Mouse (Mus musculus): ENCODE measurements around the gene Teddm1a.
"Not testable (repeated sequence)": the region's sequence is repeated elsewhere in the genome, so short reads cannot be mapped to it uniquely, and the experiment has no call there.

Teddm1a gene

GRCm38 (mm10) chr1:153891442-153891841 is at the start of gene Teddm1a:
TSS of gene Teddm1a (plus strand) at chr1:153891742.
- no peak for DNase-seq

- DNase-seq = no peak
These were observed 49.3 kb upstream of the Teddm1a start for GRCm38 (mm10) chr1:153842121-153842740.

DNA sequence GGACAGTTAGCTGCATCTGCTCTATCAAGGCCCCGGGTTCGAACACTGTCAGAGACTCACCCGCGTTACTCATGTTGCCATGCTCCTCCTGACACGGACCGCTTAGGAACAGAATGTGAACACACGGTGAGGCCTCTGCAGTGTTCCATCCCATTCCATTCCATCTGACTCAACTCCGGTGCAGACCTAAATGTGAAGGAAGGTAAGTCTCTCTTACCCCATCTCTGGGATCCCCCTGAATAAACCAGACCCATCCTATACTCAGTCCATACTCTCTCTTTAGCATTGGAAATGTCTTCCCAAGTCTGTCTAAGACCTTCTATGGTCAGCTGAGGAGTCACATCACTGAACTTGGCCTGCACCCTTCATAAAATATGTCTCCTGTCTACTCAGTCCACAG is 47.5 kb upstream of the Teddm1a start, which contains the start of gene Rgsl1:
Gene Rgsl1 (minus strand): TSS at position 101 of the 400 bp plus-strand sequence.
- no peak for DNase-seq

- DNase-seq = no peak
These were observed 45.1 kb upstream of the Teddm1a start for GRCm38 (mm10) chr1:153846420-153846819.

DNA sequence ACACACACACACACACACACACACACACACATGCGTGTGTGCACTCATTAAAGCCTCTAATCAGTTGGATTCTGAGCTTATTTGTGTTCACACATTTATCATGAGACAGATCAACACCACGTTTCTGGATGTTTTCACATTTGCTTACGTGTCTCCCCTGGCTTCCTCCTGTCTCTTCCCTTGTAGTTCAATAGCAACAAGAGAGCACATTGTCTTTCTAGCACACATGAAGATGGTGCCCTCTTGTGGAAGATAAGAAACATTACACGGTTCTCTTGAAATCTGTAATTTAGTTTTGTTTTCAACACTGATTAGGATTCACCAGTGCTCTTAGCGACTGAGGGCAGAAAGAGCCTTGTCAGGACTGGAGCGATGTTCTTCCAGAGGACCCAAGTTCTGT is 44.7 kb upstream of the Teddm1a start:
- DNase-seq = peak; percentile 3 to 9

- not testable (repeated sequence) for DNase-seq
These were observed 38.8 kb upstream of the Teddm1a start for GRCm38 (mm10) chr1:153852696-153853095.

GRCm38 (mm10) chr1:153855946-153856345 is 35.6 kb upstream of the Teddm1a start:
- no peak for DNase-seq

DNA sequence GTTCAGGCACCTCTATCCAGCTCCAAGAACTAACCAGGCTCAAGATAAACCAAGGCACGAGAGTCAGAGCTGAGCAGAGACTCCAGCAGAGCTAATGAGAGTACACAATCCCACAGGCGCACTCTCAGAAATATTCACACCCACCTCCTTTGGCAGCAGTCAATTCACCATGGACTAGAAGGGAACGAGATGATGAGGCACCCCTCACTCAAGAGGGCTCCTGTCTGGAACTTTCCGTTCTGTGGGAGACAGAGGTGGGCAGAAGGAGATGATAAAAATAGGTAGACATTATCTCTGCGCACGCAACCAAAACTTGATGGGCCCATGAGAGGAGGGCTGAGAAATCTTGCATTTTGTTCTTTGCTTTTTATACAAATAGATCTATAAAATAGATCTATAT is 17.5 kb upstream of the Teddm1a start, which contains the start of gene Teddm1b:
Gene Teddm1b (plus strand): TSS at position 301 of the 400 bp plus-strand sequence.
- no peak for DNase-seq

DNA sequence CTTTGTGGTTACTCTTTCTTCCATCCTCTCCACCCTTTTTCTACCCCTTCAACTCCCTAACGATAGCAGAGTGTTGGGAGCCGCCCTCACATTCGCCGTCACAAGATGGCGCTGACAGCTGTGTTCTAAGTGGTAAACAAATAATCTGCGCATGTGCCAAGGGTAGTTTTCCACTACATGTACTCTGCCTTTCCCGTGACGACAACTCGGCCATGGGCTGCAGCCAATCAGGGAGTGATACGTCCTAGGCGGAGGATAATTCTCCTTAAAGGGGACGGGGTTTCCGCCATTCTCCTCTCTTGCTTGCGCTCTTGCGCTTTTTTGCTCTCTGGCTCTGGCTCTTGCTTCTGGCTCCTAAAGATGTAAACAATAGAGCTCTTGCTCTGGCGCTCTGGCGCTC is 11.2 kb upstream of the Teddm1a start:
- not testable (repeated sequence) for DNase-seq

- DNase-seq = no peak
These were observed 5.4 kb upstream of the Teddm1a start for GRCm38 (mm10) chr1:153886024-153886633.

GRCm38 (mm10) chr1:153890121-153890520 is 1.4 kb upstream of the Teddm1a start:
- no peak for DNase-seq

GRCm38 (mm10) chr1:153893746-153894145 is 2.2 kb downstream of the Teddm1a start:
- DNase-seq = no peak

- DNase-seq = no peak
These were observed 2.8 kb downstream of the Teddm1a start for GRCm38 (mm10) chr1:153894201-153894893.

- DNase-seq = peak; percentile 79 to 81
These were observed 3.4 kb downstream of the Teddm1a start for GRCm38 (mm10) chr1:153894979-153895378.

DNA sequence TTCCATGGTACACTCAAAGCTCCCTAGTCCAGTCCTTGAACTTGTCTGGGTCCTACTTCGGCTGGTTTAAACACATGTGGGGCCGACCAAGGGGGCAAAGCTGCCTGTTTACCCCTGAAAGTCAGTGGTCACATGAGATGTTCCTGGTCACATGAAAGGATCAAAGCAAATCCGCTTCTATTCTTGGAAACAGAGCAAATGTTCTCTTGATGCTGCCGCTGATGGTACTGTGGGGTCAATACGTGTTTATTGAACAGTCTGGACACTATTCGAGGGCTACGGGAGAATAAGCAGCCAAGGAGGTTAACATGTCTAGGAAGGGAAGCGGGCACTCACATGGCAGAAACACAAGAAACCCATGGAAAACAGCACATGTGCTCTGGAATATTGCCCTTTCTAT is 5.7 kb downstream of the Teddm1a start:
- DNase-seq = no peak

GRCm38 (mm10) chr1:153898989-153899730 is 7.6 kb downstream of the Teddm1a start:
- DNase-seq = no peak

DNA sequence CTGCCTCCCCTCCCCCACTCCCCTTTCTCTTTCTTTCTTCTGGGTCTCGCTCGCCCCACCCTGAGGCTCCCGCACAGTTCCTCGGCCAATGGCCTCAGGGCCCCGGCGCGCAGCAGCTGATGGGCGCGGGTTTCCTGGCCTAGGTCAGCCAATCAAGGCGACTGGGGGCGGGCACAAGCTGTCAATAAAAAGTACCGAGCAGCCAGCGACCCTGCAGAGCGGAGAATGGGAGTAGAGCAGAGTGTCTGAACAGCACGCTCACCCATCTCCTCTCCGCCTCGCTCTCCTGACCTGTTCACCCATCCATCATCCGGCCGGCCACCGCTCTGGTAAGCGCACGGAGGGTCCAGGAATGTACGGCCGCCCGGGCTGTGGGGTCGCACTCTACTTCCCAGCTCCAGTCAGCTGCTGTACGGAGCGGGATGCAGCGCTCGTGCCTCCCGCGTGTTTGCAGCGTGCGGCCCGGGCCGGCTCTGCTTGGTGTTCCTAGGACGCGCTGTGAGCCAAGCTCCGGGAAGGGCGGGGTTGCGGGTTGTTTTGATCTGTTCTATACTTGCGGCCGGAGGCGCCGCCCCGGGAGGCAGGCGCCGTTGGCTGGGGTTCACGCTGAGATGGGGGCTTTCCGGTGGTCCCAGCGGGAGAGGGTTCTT is 8.3 kb downstream of the Teddm1a start, which contains the start of the genes Glul and Teddm2:
Gene Glul (plus strand): TSS at position 214 of the 650 bp plus-strand sequence.
Gene Teddm2 (minus strand): TSS at position 498 of the 650 bp plus-strand sequence.
- peak; percentile 94 to 96 for DNase-seq

- DNase-seq = peak; percentile 51 to 57
These were observed 8.8 kb downstream of the Teddm1a start for GRCm38 (mm10) chr1:153900381-153900780.

GRCm38 (mm10) chr1:153900860-153901730 is 9.6 kb downstream of the Teddm1a start:
- peak; percentile 38 to 48 for DNase-seq

DNA sequence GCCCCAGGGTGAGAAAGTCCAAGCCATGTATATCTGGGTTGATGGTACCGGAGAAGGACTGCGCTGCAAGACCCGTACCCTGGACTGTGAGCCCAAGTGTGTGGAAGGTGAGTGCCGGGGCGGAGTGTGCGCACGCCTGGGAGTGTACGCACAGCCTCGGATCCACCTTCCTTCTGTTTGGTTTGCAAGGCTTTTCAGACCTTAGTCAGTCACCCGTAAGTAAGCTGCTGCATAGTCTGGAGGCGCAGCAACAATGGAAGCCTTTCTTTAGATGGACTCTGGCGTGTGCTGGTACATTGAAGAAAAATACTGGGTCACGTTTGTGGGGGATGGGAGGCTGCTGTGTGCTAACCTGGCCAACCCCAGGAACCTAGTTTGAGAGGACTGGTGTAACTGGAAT is 11.5 kb downstream of the Teddm1a start:
- no peak for DNase-seq

- DNase-seq = no peak
These were observed 12.7 kb downstream of the Teddm1a start for GRCm38 (mm10) chr1:153904236-153904635.
